17 mouse cellular contexts compared by ENCODE assay signal in genomic region chr2:93775431-93775830, GRCm38 (mm10). TPM values are rescaled to one million over a fixed set of nuclear protein-coding genes. Genes with fewer than 3 reads are reported as not detected.
DNase-seq lines count a peak whose midpoint lies in the region; ATAC-seq and TF ChIP-seq lines count a peak whose summit lies in the region.
"Had no signal": no experiment of that assay in that cellular context is flagged by ENCODE, and none has a peak within 500 bp of the region (broad histone marks: within the 10 kb centered on the region; RNA-seq: fewer than 3 reads in every experiment).

No protein-coding gene starts in this region.

- H3K4me3 ChIP-seq in heart, embryonic 13.5 days, result no peak overlapping the region
- H3K4me3 ChIP-seq in heart, adult 2 months, result no peak overlapping the region
- no peak overlapping the region for H3K4me3 ChIP-seq in embryonic fibroblast, embryonic 13.5 days (ENCODE audit: insufficient read depth, low read length)
- H3K4me3 ChIP-seq: liver, embryonic 15.5 days; midbrain, embryonic 12.5 days; stomach, embryonic 15.5 days had no signal

- peaks cover 71% of the 10 kb centered on the region for H3K4me1 ChIP-seq in heart, embryonic 13.5 days
- H3K4me1 ChIP-seq in heart, adult 2 months (ENCODE audit: control insufficient read depth, insufficient read depth, low read length), result peaks cover 4% of the 10 kb centered on the region
- peaks cover 35% of the 10 kb centered on the region for H3K4me1 ChIP-seq in embryonic fibroblast, embryonic 13.5 days (ENCODE audit: control insufficient read depth, insufficient read depth, low read length)

- DNase-seq in heart, adult 2 months, result no peak
- DNase-seq in NIH3T3 (ENCODE audit: low read depth), result peak; percentile 57
- DNase-seq in embryo, embryonic 10 days (ENCODE audit: low spot score), result peak; percentile 63
- DNase-seq in left cerebral cortex, adult 8-10 months (ENCODE audit: low spot score in 2 of 2), result no peak
- no peak for DNase-seq in cerebellum, adult 18-20 months
- DNase-seq: cerebellum, adult 9-11 months; gastrocnemius, postnatal 14 days; lung, postnatal 4 days; spleen, adult 18-20 months had no signal

- no peaks in the 10 kb centered on the region for H3K27me3 ChIP-seq in heart, embryonic 13.5 days (replicated peaks)
- H3K27me3 ChIP-seq in heart, adult 2 months (ENCODE audit: control insufficient read depth, insufficient read depth, low read length), result no peaks in the 10 kb centered on the region
- H3K27me3 ChIP-seq: liver, embryonic 15.5 days; midbrain, embryonic 12.5 days; stomach, embryonic 15.5 days had no signal

- intact Hi-C loops in heart, adult 2 months (cut with DNase I), result no loop called here

- H3K27ac ChIP-seq in heart, embryonic 13.5 days (replicated peaks), result no peak overlapping the region
- no peak overlapping the region for H3K27ac ChIP-seq in heart, adult 2 months
- peak overlapping the region; percentile 52 for H3K27ac ChIP-seq in embryonic fibroblast, embryonic 13.5 days (ENCODE audit: insufficient read depth, low read length)
- H3K27ac ChIP-seq: liver, embryonic 15.5 days; midbrain, embryonic 12.5 days; stomach, embryonic 15.5 days had no signal

- peak overlapping the region; percentile 28; the same call in 1 of the 2 replicates for H3K9ac ChIP-seq in heart, embryonic 13.5 days
- H3K9ac ChIP-seq in heart, adult 2 months (ENCODE audit: low read depth, low read length), result no peak overlapping the region
- H3K9ac ChIP-seq: liver, embryonic 15.5 days; midbrain, embryonic 12.5 days; stomach, embryonic 15.5 days had no signal

- no peaks in the 10 kb centered on the region for H3K79me2 ChIP-seq in heart, adult 2 months (replicated peaks; ENCODE audit: control insufficient read depth, insufficient read depth, low read length)

- H3K9me3 ChIP-seq in heart, embryonic 13.5 days, result no peaks in the 10 kb centered on the region
- H3K9me3 ChIP-seq: liver, embryonic 15.5 days; midbrain, embryonic 12.5 days; stomach, embryonic 15.5 days had no signal

- 0 out of 2 replicates have a peak, but pooled peaks cover 3% of the 10 kb centered on the region for H3K36me3 ChIP-seq in heart, embryonic 13.5 days
- no peaks in the 10 kb centered on the region for H3K36me3 ChIP-seq in heart, adult 2 months (ENCODE audit: control insufficient read depth, insufficient read depth, low read length)
- H3K36me3 ChIP-seq: liver, embryonic 15.5 days; midbrain, embryonic 12.5 days; stomach, embryonic 15.5 days had no signal

- WGBS in heart, embryonic 13.5 days, result 31% methylated on average over 4 of the region's 4 CpGs
- 46% methylated on average over 4 of the region's 4 CpGs for WGBS in heart, adult 2 months

- TF ChIP-seq POLR2A in heart, adult 2 months (IDR thresholded peaks at IDR 0.05; ENCODE audit: insufficient read depth, low read depth, low read length), result no peak
- TF ChIP-seq POLR2A in embryonic fibroblast, embryonic 13.5 days (IDR thresholded peaks at IDR 0.05; ENCODE audit: low read depth, low read length), result no peak

- no peak for TF ChIP-seq CTCF in heart, adult 2 months (IDR thresholded peaks at IDR 0.05)
- TF ChIP-seq CTCF in embryonic fibroblast, embryonic 13.5 days (IDR thresholded peaks at IDR 0.05; ENCODE audit: borderline replicate concordance, insufficient read depth, low read length), result no peak

- H3K4me2 ChIP-seq in heart, embryonic 13.5 days, result no peak overlapping the region
- H3K4me2 ChIP-seq: liver, embryonic 15.5 days; midbrain, embryonic 12.5 days; stomach, embryonic 15.5 days had no signal

- no peak for TF ChIP-seq EP300 in heart, adult 2 months (IDR thresholded peaks at IDR 0.05; ENCODE audit: insufficient read depth, low read depth, low read length)

- ATAC-seq in heart, embryonic 13.5 days (ENCODE audit: extremely low read depth, insufficient number of reproducible peaks, low FRiP score, low TSS enrichment), result no peak
- ATAC-seq: activated CD4-positive, CD25-positive, alpha-beta regulatory T cell, adult 4 months; forebrain, embryonic 16.5 days; intestine, embryonic 16.5 days had no signal

RNA-seq across cellular contexts. Expression of gene Ext2, which starts 46.9 kb away (rescaled TPM):
- polyA plus RNA-seq in heart, embryonic 13.5 days (2015; fragmentation: Nextera tagmentation; extraction: Ambion mirVana), result 68.3 and 72.2 TPM in 2 replicates
- total RNA-seq in heart, adult 2 months (2021), result 10 to 100 TPM; 43.8 to 44.0 TPM
- polyA plus RNA-seq in heart, adult 2 months (2012; rRNA removed), result 28.9 and 36.9 TPM in 2 replicates
- 116 and 118 TPM in 2 replicates for polyA plus RNA-seq in embryonic fibroblast, embryonic 13.5 days (2011; ENCODE audit: insufficient read length, low read depth, missing spikeins)
- 10 to 100 TPM; 51.4 to 59.1 (median 55.9) TPM for total RNA-seq in left cerebral cortex, adult 8-10 months (2022)

Comparison
In these comparisons a context has a peak if more than half of its experiments do, and no peak if none do; other contexts are left out.
1. DNase-seq: peak in NIH3T3 (single experiment) and embryo, embryonic 10 days (single experiment); none in heart, adult 2 months (0 of 2), left cerebral cortex, adult 8-10 months (0 of 2) and cerebellum, adult 18-20 months (0 of 2).